Mouse (Mus musculus): Measurements from ENCODE around the gene Brwd3. TPM values are rescaled to one million over a fixed set of nuclear protein-coding genes. Genes with fewer than 3 reads are reported as not detected.

Brwd3 gene
- 4.6 and 5.9 TPM in 2 replicates for polyA plus RNA-seq (2014; fragmentation: Nextera tagmentation; extraction: Ambion mirVana)

DNA sequence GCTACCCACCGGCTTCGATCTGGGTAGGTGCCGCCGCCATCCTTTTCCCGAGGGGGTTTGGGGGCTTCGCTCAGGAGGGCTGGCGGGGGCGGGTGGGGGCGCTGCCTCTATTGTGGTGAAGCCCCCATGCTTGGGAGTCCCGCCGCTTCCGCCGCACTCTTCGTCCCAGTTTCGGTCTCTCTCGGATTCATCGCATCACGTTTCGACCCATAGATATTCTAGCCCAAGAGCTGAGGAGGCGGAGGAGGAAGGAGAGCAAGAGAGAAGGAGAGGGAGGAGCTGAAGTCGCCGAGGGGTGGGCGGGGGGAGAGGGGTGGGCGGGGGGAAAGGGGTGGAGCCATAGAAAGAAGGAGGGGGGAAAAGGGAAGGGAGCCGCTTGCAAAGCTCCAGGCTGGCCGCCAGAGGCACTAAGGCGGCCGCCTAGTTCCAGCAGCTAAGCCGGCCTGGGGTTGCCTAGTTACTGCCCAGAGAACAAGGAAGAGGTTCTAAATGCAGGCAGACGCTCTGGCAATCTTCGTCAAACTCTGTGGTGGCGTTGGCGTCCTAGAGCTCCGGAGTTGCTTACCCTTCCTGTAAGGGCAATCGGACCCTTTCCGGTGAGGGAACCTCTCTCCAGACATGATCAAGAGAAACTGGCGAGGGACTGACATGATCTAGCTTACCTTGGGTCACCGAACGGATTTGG is at the start of gene Brwd3:
Gene Brwd3 (minus strand): TSS at position 283 of the 685 bp plus-strand sequence.
- H3K27ac ChIP-seq (replicated peaks; ENCODE audit: low read depth, low read length): peak within 1 kb of the TSS; percentile 86
- H3K36me3 ChIP-seq (ENCODE audit: control insufficient read depth, insufficient read depth, low read length): no peaks in the 10 kb centered on the region
- no peaks in the 10 kb centered on the region for H3K27me3 ChIP-seq (ENCODE audit: control insufficient read depth, insufficient read depth, low read length)
- DNase-seq (peak; percentile 89), ATAC-seq (ENCODE audit: low FRiP score, low TSS enrichment) (peak; percentile 93)
- H3K4me2 ChIP-seq (ENCODE audit: low read length): peak within 1 kb of the TSS; percentile 54
- H3K9ac ChIP-seq (replicated peaks; ENCODE audit: low read length): peak within 1 kb of the TSS; percentile 59
- no peaks in the 10 kb centered on the region for H3K9me3 ChIP-seq (ENCODE audit: control insufficient read depth, low read length)
- H3K4me3 ChIP-seq (replicated peaks; ENCODE audit: low read depth, low read length): peak within 1 kb of the TSS; percentile 55
- 21% methylated on average over 35 of the region's 39 CpGs for WGBS
- H3K4me1 ChIP-seq (ENCODE audit: control insufficient read depth, insufficient read depth, low read length): no peaks in the 10 kb centered on the region

DNA sequence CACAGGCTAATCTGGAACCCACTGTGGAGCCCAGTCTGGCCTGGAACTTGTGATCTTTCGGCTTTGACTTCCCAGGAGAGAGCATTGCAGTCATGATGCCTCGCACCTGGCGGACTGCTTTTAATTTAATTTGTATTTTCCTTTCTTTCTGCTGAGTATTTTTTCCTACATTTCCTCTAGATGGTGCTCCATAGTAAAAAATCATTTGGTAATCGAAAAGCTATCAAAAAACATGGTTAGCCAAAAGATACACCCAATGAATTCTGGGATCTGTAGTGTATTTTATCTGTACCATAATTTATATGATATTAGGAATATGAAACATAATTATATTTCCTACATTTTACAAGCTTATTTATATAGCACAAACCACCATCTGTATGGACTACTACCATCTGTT is 28.5 kb upstream of the Brwd3 start:
- Histone ChIP-seq H3K9me3 (ENCODE audit: control insufficient read depth, low read length) (no peaks in the 10 kb centered on the region), H3K9ac (replicated peaks; ENCODE audit: low read length) (no peak overlapping the region), H3K4me2 (ENCODE audit: low read length) (no peak overlapping the region), H3K36me3 (ENCODE audit: control insufficient read depth, insufficient read depth, low read length) (no peaks in the 10 kb centered on the region), H3K27me3 (ENCODE audit: control insufficient read depth, insufficient read depth, low read length) (no peaks in the 10 kb centered on the region), H3K4me1 (ENCODE audit: control insufficient read depth, insufficient read depth, low read length) (no peaks in the 10 kb centered on the region), H3K27ac (replicated peaks; ENCODE audit: low read depth, low read length) (no peak overlapping the region), H3K4me3 (replicated peaks; ENCODE audit: low read depth, low read length) (no peak overlapping the region)
- ATAC-seq (ENCODE audit: low FRiP score, low TSS enrichment) (no peak), DNase-seq (peak; percentile 0)
- 82% methylated on average over 4 of the region's 4 CpGs for WGBS

DNA sequence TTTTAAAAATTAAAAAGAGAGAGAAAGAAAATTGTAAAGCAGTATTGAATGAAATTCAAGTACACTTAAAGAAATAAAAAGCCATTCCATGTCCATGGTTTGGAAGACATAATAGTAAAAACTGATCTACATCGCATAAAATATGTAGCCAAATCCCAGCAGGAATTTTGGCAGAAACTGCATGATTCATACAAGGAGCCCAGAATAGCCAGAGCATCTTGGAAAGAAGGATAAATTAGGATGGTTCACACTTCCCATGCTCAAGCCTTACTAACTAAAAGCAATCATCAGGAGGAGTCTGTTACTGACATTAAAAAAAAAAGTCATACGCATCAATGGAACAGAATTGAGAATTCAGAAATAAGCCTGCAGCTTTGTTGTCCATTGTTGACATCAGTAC is 8.5 kb upstream of the Brwd3 start:
- Histone ChIP-seq H3K36me3 (ENCODE audit: control insufficient read depth, insufficient read depth, low read length) (no peaks in the 10 kb centered on the region), H3K9me3 (ENCODE audit: control insufficient read depth, low read length) (no peaks in the 10 kb centered on the region), H3K4me3 (replicated peaks; ENCODE audit: low read depth, low read length) (no peak overlapping the region), H3K4me1 (ENCODE audit: control insufficient read depth, insufficient read depth, low read length) (no peaks in the 10 kb centered on the region), H3K4me2 (ENCODE audit: low read length) (no peak overlapping the region), H3K27ac (replicated peaks; ENCODE audit: low read depth, low read length) (no peak overlapping the region), H3K27me3 (ENCODE audit: control insufficient read depth, insufficient read depth, low read length) (no peaks in the 10 kb centered on the region), H3K9ac (replicated peaks; ENCODE audit: low read length) (no peak overlapping the region)
- ATAC-seq (ENCODE audit: low FRiP score, low TSS enrichment) (no peak), DNase-seq (no peak)
- 92% methylated on average over 2 of the region's 2 CpGs for WGBS

DNA sequence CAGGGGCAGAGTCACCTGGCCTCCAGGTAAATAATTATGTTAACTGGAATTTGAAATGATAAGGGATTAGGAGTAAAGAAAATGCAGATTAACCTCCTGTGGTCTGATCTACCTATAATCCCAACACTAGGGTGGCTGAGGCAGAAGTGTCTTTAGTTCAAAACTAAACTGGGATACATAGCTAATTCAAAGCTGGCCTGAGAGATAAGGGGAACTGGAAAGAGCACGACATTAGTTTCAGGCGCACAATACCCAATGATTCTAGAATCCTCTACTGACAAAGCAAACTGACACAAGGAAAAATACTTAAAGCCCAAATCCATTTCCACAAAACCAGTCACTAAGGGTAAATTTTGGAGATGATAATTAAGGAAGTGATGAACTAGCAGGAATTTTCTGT is 2.2 kb upstream of the Brwd3 start:
- H3K27me3 ChIP-seq (ENCODE audit: control insufficient read depth, insufficient read depth, low read length): no peaks in the 10 kb centered on the region
- DNase-seq (no peak), ATAC-seq (ENCODE audit: low FRiP score, low TSS enrichment) (no peak)
- no peaks in the 10 kb centered on the region for H3K4me1 ChIP-seq (ENCODE audit: control insufficient read depth, insufficient read depth, low read length)
- H3K9me3 ChIP-seq (ENCODE audit: control insufficient read depth, low read length): no peaks in the 10 kb centered on the region
- no peaks in the 10 kb centered on the region for H3K36me3 ChIP-seq (ENCODE audit: control insufficient read depth, insufficient read depth, low read length)
- no peak overlapping the region for H3K4me2 ChIP-seq (ENCODE audit: low read length)
- H3K9ac ChIP-seq (replicated peaks; ENCODE audit: low read length): no peak overlapping the region
- H3K27ac ChIP-seq (replicated peaks; ENCODE audit: low read depth, low read length): no peak overlapping the region
- no peak overlapping the region for H3K4me3 ChIP-seq (replicated peaks; ENCODE audit: low read depth, low read length)
- 92% methylated on average over 2 of the region's 2 CpGs for WGBS

DNA sequence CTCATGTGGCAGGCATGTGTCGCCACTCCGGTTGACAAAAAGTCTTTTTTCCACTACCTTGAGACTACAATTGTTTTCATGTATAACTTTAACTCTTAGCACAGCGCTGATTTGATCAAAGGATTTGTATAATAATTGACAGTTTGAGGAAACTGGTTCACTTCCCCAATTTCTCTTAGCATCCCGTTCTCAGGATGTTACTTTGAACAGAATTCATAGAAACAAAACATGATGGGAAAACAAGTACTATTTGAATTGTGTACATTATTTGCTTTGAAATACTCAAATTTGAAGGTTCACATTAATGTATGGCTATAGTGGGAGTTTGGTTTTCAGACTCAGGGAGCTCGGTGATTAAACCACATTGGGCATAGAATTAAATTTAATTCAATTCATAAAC is 1.1 kb upstream of the Brwd3 start:
- Histone ChIP-seq H3K4me2 (ENCODE audit: low read length) (peak overlapping the region; percentile 54), H3K9ac (replicated peaks; ENCODE audit: low read length) (no peak overlapping the region), H3K4me3 (replicated peaks; ENCODE audit: low read depth, low read length) (no peak overlapping the region), H3K4me1 (ENCODE audit: control insufficient read depth, insufficient read depth, low read length) (no peaks in the 10 kb centered on the region), H3K27ac (replicated peaks; ENCODE audit: low read depth, low read length) (no peak overlapping the region), H3K36me3 (ENCODE audit: control insufficient read depth, insufficient read depth, low read length) (no peaks in the 10 kb centered on the region), H3K9me3 (ENCODE audit: control insufficient read depth, low read length) (no peaks in the 10 kb centered on the region), H3K27me3 (ENCODE audit: control insufficient read depth, insufficient read depth, low read length) (no peaks in the 10 kb centered on the region)
- ATAC-seq (ENCODE audit: low FRiP score, low TSS enrichment): no peak
- DNase-seq: no peak
- 71% methylated on average over 5 of the region's 5 CpGs for WGBS

DNA sequence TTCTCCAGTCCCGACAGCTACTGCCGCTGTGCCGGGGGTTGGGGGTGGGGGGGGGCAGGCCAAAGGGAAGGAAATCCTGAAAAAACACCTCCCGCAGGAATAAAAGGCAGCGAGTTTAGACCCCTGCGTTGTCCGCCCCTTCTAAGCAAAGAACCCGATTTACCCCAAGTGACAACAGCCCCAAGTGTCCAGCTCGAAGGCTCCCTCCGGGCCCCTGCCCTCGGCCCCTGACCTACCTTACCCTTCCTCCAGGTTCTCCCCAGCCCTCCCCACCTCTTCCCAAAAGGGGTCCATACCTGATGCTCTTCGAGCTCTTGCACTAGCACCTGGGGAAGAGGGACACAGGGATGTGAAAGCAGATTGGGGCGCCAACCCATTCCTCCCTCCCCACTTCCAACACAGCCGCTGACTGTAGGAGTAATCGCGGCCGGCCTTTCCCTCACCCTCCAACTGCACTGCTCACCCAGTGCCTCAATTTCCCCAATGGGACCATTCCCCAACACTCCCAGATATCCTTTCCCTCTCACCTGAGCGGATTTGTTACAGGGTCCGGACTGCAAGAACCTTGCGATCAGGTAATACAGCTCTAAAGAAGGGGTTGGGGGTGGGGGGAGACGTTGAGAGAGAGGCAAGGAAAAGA is 671 bp downstream of the Brwd3 start:
- H3K4me1 ChIP-seq (ENCODE audit: control insufficient read depth, insufficient read depth, low read length): no peaks in the 10 kb centered on the region
- H3K27ac ChIP-seq (replicated peaks; ENCODE audit: low read depth, low read length): peak overlapping the region; percentile 86
- H3K9ac ChIP-seq (replicated peaks; ENCODE audit: low read length): peak overlapping the region; percentile 59
- DNase-seq: peak; percentile 25
- H3K4me3 ChIP-seq (replicated peaks; ENCODE audit: low read depth, low read length): peak overlapping the region; percentile 55
- H3K27me3 ChIP-seq (ENCODE audit: control insufficient read depth, insufficient read depth, low read length): no peaks in the 10 kb centered on the region
- peak; percentile 43 for ATAC-seq (ENCODE audit: low FRiP score, low TSS enrichment)
- 20% methylated on average over 21 of the region's 21 CpGs for WGBS
- H3K36me3 ChIP-seq (ENCODE audit: control insufficient read depth, insufficient read depth, low read length): no peaks in the 10 kb centered on the region
- no peaks in the 10 kb centered on the region for H3K9me3 ChIP-seq (ENCODE audit: control insufficient read depth, low read length)
- H3K4me2 ChIP-seq (ENCODE audit: low read length): peak overlapping the region; percentile 53

DNA sequence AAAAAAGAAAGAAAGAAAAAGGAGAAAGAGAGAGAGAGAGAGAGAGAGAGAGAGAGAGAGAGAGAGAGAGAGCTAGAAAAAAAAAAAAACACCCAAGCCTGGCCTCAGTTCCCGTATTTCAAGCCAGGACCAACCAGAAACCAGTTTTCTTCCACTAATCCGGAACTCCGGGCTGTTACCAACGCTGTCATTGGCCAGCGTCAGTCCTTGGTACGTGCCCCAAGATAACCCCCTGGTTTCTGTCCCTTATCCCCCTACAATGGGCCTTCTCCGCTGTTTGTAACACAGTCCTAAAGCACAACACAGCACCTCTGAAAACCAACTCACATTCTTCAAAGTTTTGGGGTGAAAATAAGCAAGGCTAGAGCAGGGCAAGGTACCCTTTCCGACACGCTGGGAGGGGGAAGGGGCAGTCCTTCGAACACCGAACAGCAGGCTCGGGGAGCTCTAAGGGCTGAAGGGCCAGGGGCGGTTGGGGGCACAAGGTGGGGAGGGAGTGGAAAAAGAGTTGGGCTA is 1.4 kb downstream of the Brwd3 start:
- 17% methylated on average over 13 of the region's 13 CpGs for WGBS
- ATAC-seq (ENCODE audit: low FRiP score, low TSS enrichment) (peak; percentile 84), DNase-seq (peak; percentile 90)
- Histone ChIP-seq H3K27me3 (ENCODE audit: control insufficient read depth, insufficient read depth, low read length) (no peaks in the 10 kb centered on the region), H3K4me2 (ENCODE audit: low read length) (peak overlapping the region; percentile 53), H3K4me3 (replicated peaks; ENCODE audit: low read depth, low read length) (peak overlapping the region; percentile 55), H3K36me3 (ENCODE audit: control insufficient read depth, insufficient read depth, low read length) (no peaks in the 10 kb centered on the region), H3K9ac (replicated peaks; ENCODE audit: low read length) (peak overlapping the region; percentile 59), H3K27ac (replicated peaks; ENCODE audit: low read depth, low read length) (peak overlapping the region; percentile 86), H3K4me1 (ENCODE audit: control insufficient read depth, insufficient read depth, low read length) (no peaks in the 10 kb centered on the region), H3K9me3 (ENCODE audit: control insufficient read depth, low read length) (no peaks in the 10 kb centered on the region)

DNA sequence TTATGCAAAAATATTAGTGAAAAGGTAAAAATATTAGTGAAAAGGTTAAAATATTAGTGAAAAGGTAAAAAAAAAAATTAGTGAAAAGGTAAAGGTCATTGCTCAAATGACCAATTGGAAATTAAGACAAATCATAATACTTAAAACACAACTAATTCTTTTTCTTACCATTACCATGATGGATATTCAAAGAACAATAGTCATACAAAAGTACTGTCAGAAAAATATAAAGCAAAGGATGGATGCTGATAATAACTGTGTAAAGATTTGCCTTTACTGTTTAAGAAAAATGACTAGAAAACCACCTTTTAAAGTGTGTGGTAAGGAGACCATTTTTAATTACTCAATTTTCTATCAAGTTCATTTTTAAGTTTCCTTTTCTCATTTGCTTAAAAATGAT is 2.9 kb downstream of the Brwd3 start:
- no peak overlapping the region for H3K4me2 ChIP-seq (ENCODE audit: low read length)
- no peaks in the 10 kb centered on the region for H3K9me3 ChIP-seq (ENCODE audit: control insufficient read depth, low read length)
- H3K27me3 ChIP-seq (ENCODE audit: control insufficient read depth, insufficient read depth, low read length): no peaks in the 10 kb centered on the region
- H3K9ac ChIP-seq (replicated peaks; ENCODE audit: low read length): no peak overlapping the region
- H3K4me3 ChIP-seq (replicated peaks; ENCODE audit: low read depth, low read length): no peak overlapping the region
- DNase-seq: no peak
- no peaks in the 10 kb centered on the region for H3K36me3 ChIP-seq (ENCODE audit: control insufficient read depth, insufficient read depth, low read length)
- H3K4me1 ChIP-seq (ENCODE audit: control insufficient read depth, insufficient read depth, low read length): no peaks in the 10 kb centered on the region
- no peak for ATAC-seq (ENCODE audit: low FRiP score, low TSS enrichment)
- H3K27ac ChIP-seq (replicated peaks; ENCODE audit: low read depth, low read length): no peak overlapping the region

DNA sequence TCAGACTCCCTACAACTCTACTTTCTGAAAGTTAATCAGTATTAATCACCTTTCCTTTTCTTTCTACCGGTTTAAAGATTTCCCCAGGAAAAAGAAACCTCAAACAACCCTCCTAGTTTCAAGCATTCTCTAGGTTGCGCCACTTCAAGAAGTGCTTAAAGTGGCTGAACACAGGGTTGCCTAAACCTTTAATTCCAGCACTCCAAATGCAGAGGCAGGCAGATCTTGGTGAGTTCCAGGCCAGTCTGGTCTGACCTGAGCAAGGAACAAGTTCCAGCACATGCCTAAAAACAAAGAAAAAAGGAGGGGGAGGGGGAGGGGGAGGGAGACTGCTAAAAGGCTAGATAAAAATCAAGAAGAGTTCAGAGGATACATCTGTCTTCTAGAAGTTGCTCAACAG is 6.1 kb downstream of the Brwd3 start:
- Histone ChIP-seq H3K36me3 (ENCODE audit: control insufficient read depth, insufficient read depth, low read length) (peaks cover 6% of the 10 kb centered on the region; the same call in 1 of the 2 replicates), H3K4me1 (ENCODE audit: control insufficient read depth, insufficient read depth, low read length) (no peaks in the 10 kb centered on the region), H3K27me3 (ENCODE audit: control insufficient read depth, insufficient read depth, low read length) (no peaks in the 10 kb centered on the region), H3K9me3 (ENCODE audit: control insufficient read depth, low read length) (no peaks in the 10 kb centered on the region), H3K4me2 (ENCODE audit: low read length) (no peak overlapping the region), H3K4me3 (replicated peaks; ENCODE audit: low read depth, low read length) (no peak overlapping the region), H3K9ac (replicated peaks; ENCODE audit: low read length) (no peak overlapping the region), H3K27ac (replicated peaks; ENCODE audit: low read depth, low read length) (no peak overlapping the region)
- DNase-seq: no peak
- WGBS: 70% methylated on average over 2 of the region's 2 CpGs
- no peak for ATAC-seq (ENCODE audit: low FRiP score, low TSS enrichment)
